ENCODE assay signal across 10 mouse cellular contexts in the genomic region with DNA sequence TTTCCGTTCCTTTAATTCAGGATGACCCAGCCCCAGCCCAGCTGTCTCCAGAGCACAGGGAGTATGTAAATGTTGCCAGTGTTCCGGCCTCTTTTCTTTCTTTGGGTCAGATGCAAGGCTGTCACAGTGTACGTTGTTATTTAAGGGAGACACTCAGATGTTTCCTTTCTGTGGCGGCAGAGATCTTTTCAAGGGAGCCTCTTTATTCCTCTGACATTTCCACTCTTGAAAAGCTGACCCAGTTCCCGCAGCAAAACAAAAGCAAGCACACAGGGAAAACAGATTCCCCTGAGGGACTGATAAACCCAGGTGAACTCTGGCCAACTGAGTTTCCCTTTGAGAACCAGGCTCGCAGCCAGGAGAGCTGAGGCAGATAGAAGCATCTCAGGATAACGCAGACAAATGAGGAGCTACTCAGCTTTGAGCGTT.
DNase-seq lines count a peak whose midpoint lies in the region; ATAC-seq lines count a peak whose summit lies in the region.
"Had no signal": no experiment of that assay in that cellular context is flagged by ENCODE, and none has a peak within 500 bp of the region (broad histone marks: within the 10 kb centered on the region; RNA-seq: fewer than 3 reads in every experiment).

No protein-coding gene starts in this region.

- H3K36me3 ChIP-seq in kidney, embryonic 15.5 days = no peaks in the 10 kb centered on the region
- H3K36me3 ChIP-seq in liver, embryonic 11.5 days (ENCODE audit: control insufficient read depth, insufficient read depth, low read length) = no peaks in the 10 kb centered on the region
- H3K36me3 ChIP-seq: G1E; liver, embryonic 13.5 days had no signal

- H3K4me1 ChIP-seq in kidney, embryonic 15.5 days = peaks cover 4% of the 10 kb centered on the region; the same call in 1 of the 2 replicates
- no peaks in the 10 kb centered on the region for H3K4me1 ChIP-seq in liver, embryonic 11.5 days (replicated peaks; ENCODE audit: control insufficient read depth, insufficient read depth, low read length)
- H3K4me1 ChIP-seq: liver, embryonic 13.5 days had no signal

- ATAC-seq in kidney, embryonic 15.5 days (replicated peaks; ENCODE audit: low FRiP score) = no peak
- ATAC-seq in CD4-positive, CD25-positive, alpha-beta regulatory T cell, adult 4 months = no peak
- no peak for ATAC-seq in liver, embryonic 11.5 days (replicated peaks; ENCODE audit: low FRiP score)

- no peak overlapping the region for H3K27ac ChIP-seq in kidney, embryonic 15.5 days
- H3K27ac ChIP-seq in liver, embryonic 11.5 days (ENCODE audit: low read depth, low read length) = no peak overlapping the region
- H3K27ac ChIP-seq: liver, embryonic 13.5 days had no signal

- peak; percentile 90 for DNase-seq in heart, adult 11 months
- no peak for DNase-seq in heart, postnatal 25 days (ENCODE audit: low spot score)
- DNase-seq in adrenal gland, postnatal 14 days = peak; percentile 48
- peak; percentile 0 to 25 for DNase-seq in heart, adult 9 months (ENCODE audit: low spot score in 2 of 2)
- no peak for DNase-seq in liver, embryonic 11.5 days (ENCODE audit: low spot score)
- no peak for DNase-seq in thymus, postnatal 0 days (ENCODE audit: low spot score)
- DNase-seq: liver, embryonic 13.5 days had no signal

- H3K4me3 ChIP-seq in kidney, embryonic 15.5 days (replicated peaks) = no peak overlapping the region
- H3K4me3 ChIP-seq in liver, embryonic 11.5 days (ENCODE audit: low read depth, low read length) = no peak overlapping the region
- H3K4me3 ChIP-seq: liver, embryonic 13.5 days had no signal

- no peaks in the 10 kb centered on the region for H3K9me3 ChIP-seq in kidney, embryonic 15.5 days (replicated peaks)
- no peaks in the 10 kb centered on the region for H3K9me3 ChIP-seq in liver, embryonic 11.5 days (ENCODE audit: control insufficient read depth, low read length)
- H3K9me3 ChIP-seq: liver, embryonic 13.5 days had no signal

- H3K27me3 ChIP-seq in kidney, embryonic 15.5 days = 0 out of 2 replicates have a peak, but pooled peaks cover 5% of the 10 kb centered on the region
- H3K27me3 ChIP-seq in liver, embryonic 11.5 days (replicated peaks; ENCODE audit: control insufficient read depth, insufficient read depth, low read length) = no peaks in the 10 kb centered on the region
- H3K27me3 ChIP-seq: liver, embryonic 13.5 days had no signal

- intact Hi-C loops in heart, postnatal 25 days (cut with DNase I) = no loop called here

- H3K9ac ChIP-seq in kidney, embryonic 15.5 days = no peak overlapping the region
- no peak overlapping the region for H3K9ac ChIP-seq in liver, embryonic 11.5 days (ENCODE audit: low read depth, low read length)
- H3K9ac ChIP-seq: liver, embryonic 13.5 days had no signal

- 15% methylated on average over 8 of the region's 8 CpGs for WGBS in kidney, embryonic 15.5 days
- WGBS in liver, embryonic 11.5 days = 16% methylated on average over 8 of the region's 8 CpGs

- peak overlapping the region; percentile 10 for H3K4me2 ChIP-seq in kidney, embryonic 15.5 days
- H3K4me2 ChIP-seq in liver, embryonic 11.5 days = no peak overlapping the region
- H3K4me2 ChIP-seq: liver, embryonic 13.5 days had no signal

Comparison
In these comparisons a context has a peak if more than half of its experiments do, and no peak if none do; other contexts are left out.
1. DNase-seq: peak in heart, adult 11 months (single experiment), adrenal gland, postnatal 14 days (single experiment) and heart, adult 9 months (2 of 2); none in heart, postnatal 25 days (single experiment), liver, embryonic 11.5 days (single experiment) and thymus, postnatal 0 days (single experiment).